Mouse (Mus musculus) c-Kit-positive CD71-negative TER-119-negative erythroid progenitor cells, embryonic 14.5 days (primary cell): ENCODE measurements around the gene Fam171a2.
"Not testable (repeated sequence)": the region's sequence is repeated elsewhere in the genome, so short reads cannot be mapped to it uniquely, and the experiment has no call there.

Source experiments
- DNase-seq: peaks from one replicate; pipeline ENCODE4 v3.0.0-alpha.2; 2013; ENCODE audit warnings: low read depth

The Fam171a2 gene

DNA sequence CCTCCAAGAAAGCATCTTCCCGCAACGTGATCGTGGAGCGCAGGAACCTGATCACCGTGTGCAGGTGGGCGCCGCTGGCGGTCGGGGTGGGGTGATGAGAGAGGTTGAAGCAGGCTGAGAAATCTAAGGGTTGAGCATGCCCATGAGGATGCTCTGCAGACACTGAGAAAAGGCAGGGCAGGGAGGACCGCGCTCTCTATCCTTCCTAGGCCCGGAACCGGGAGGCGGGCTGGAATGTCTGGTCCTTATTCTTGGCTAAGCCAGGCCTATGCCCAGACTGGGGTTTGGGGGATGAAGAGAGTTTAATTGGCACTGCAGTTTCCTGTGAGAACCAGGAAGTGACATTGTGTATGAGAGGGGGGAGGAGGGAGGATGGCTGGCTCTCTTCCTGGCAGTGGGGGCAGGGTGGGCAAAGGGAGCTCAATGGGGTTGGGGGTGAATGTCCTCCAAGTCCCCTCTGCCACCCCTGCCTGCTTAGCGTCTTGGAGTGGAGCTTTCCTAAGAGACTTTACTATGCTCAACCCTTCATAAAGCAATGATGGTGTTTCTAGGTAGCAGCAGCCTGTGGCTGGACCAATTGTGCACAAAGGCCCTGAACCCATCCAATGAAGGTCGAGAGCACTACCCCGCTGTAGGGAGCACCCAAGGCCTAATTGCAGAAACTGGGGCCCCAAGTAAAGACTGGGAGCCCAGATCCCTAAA lies 53.6 kb downstream of the Fam171a2 start:
- DNase-seq: no peak

DNA sequence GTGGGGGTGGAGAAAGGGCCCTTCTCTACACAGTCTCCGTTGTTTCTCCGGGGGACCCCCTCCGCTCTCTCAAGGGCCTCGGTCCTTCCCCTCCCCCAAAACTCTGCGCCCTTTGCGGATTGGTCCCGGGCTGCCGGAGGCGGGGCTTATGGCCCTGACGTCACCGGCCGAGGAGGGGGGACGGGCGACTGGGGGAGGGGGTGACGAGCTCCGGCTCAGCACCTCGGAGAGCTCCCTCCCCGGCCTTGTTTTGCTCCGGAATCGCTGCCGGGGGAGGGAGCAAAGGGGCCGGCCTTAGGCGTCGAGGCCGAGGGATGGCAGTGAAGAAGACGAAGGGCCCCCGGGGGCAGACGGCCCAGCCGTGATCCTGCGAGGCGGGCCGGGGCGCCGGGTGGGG lies 54.2 kb downstream of the Fam171a2 start, which contains the start of gene Rundc3a:
Gene Rundc3a (plus strand): TSS at position 166 of the 397 bp plus-strand sequence.
- peak; percentile 61 for DNase-seq

DNA sequence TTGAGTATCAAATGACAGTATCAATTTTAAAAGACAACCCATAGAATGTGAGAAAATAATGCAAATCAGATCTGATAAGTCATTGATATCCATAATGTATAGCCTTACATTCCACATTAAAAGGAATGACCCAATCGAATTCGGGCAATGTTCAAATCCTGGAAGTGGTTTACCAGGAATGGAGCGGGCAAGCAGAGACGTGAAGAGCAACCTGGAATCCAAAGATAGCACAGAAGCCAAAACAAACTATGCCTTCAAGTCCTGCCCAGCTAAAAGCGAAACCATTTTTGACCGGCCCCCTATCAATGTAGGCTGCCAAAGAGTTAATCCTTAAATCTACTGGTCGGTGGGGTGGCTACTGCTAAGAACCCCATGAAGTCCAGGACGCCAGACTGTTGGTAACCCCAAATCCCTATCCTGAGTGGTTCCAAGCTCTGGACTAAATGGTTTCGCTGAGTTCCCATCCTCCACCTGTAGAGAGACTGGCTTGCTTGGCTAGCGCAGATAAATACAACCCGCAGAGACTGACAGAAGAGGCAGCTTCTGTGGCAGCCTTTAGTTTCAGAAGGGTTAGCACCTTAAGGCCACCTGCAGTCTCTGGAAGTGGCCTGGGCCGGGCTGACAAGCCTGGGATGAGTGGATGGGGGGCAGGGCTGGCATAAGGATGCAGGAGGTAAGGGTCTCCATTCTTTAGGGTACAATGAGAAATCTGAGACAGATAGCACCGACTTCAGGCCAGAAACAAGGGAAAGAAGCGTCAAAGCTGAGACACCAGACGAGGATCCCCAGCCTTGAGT lies 54.8 kb downstream of the Fam171a2 start:
- DNase-seq: no peak

DNA sequence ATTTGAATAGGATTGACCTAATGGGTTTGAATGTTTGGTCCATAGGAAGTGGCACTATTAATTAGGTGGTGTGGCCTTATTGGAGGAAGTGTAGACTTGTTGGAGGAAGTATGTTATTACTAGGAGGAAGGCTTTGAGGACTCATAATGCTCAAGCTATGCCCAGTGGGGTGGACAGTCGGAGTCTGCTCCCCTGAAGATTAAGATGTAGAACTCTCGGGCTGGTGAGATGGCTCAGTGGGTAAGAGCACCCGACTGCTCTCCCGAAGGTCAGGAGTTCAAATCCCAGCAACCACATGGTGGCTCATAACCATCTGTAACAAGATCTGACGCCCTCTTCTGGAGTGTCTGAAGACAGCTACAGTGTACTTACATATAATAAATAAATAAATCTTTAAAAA lies 58.0 kb downstream of the Fam171a2 start:
- not testable (repeated sequence) for DNase-seq
